Mouse (Mus musculus) ovary, postnatal 36 days (tissue): ENCODE measurements around the gene Iqch.

Experiments used
- DNase-seq: peaks from one replicate; pipeline ENCODE4 v3.0.0; 2022; ENCODE audit warnings: low spot score, mixed read lengths

Gene Iqch

DNA sequence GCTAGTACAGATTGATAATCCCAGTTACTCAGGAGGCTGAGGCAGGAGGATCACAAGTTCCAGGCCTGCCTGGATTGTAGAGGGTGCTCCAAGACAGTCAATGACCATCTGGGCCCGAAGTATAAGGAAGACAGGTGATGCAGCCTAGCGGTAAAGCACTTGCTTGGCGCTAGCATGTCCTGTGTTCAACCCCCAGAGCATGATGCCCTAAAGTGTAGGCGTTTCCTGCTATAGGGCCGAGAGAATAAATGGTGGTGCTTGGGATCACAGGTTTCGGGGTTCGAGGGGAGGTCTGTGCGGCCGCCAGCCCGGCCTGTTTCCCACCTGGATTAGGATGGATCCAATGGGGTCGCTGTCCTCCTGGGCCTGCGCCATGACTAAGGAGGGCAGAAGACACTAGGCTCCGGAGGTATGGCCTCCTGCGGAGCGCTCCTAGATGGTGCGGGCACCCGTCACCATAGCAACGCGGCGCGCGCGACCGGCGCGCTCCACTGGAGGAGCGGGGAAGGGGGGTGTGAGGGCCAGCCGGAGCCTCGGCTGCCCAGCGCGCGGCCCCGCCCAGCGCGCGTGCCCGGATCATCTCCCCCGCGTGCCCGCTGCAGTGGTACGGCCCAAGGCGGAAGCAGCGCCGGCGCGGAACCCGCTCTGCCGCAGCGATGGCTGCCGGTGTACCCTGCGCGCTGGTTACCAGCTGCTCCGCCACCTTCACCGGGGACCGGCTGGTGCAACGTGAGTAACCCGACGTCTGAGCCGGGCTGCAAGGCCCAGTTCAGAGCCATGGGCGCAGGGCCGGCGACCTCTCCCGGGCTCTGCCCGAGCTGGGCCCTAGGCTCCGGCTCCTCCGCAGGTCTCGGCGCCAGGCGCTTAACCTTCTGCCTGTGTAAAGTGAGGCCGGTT lies at the start of gene Iqch, which contains the start of gene Aagab:
Gene Iqch, minus strand, starts transcription at position 451 of the 897 bp plus-strand sequence.
Gene Aagab, plus strand, starts transcription at position 618 of the 897 bp plus-strand sequence.
- peak; percentile 98 for DNase-seq

DNA sequence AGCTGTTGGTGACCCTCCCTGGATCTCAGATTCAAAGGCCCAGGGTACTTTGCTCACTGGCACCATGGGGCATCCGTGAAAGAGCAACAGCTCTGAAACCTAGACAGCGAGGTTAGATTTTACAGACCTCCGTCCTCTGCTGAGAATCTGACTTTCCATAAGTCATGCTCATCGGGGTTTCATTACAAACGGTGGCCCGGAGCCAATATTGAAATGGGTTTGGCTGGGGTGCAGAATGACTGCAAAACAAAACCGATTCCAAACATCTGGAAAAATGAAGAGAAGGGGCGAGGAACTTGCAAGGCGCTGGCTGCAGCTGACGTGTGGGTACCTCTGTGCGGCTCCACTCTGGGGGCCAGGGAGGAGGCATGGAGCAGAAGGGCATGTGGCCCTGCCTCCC lies 49.3 kb upstream of the Iqch start:
- DNase-seq, result no peak

DNA sequence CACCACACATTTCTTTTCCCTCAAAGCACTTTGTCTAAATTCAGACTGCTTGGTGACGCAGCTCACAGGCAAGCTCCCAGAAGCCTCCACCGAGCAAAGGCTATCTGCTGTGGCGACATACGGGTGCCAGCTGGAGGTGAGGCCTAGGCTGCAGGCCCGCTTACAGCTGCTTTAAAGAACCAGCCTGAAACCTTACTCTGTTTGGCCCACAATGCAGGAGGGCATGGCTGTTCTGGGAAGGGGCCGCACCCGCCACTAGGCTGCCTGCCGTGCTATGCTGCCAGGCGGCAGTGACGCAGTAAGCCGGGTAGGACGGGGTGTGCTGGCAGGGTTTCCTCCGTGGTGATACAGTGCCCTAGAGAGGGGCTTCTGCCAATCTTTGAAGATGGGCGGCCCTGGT lies 48.6 kb upstream of the Iqch start:
- DNase-seq, result no peak

DNA sequence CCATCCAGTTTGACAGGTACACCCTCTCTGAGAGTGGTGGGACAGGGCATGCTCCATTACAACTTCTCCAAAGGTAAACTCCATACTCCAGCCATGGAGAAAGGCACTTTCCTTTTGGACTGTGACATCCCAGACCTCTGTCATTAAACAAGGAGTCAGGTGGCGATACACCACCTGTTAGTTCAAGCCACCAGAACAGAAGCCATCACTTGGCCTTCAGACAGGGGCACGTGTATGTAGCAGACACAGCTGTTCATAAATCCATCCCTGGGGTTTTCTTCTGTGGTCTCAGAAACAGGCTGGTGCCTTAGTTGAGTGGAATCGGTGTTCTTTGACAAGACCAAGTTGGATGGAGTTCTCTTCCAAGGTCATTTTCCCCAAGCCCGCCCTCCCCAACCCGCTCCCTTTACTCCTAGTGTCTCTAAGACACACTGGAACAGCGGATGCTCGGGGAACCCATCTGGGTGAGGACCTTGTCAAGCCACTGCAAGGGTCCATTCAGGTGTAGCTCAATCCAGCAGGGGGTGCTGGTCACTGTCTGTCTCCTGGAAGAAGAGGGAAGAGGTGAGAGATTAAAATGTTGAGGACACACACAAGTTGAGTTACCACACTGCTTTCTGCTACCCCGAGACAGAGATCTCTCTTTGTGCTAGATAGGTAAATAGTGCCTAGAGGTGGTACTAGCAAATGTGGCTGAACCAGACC lies 47.7 kb upstream of the Iqch start:
- DNase-seq, result no peak

DNA sequence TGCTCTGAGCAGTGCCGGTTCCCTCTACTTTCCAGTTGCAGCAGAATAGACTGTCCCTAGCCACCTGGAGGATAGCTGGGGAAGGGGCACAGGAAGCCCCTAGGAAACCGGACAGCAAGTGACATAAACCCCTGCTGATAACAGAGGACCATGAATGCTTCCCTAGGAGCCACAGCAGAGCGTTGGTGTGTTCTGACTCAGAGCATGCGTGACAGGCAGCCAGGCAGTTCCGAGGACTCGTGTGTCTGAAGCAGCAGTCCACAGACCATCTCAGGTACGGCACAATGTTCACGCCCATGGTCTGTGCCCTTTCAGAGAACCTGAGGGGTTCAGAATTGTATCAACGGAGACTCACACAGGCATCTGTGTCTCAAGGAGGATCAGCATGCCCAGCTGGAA lies 46.2 kb upstream of the Iqch start:
- no peak for DNase-seq

DNA sequence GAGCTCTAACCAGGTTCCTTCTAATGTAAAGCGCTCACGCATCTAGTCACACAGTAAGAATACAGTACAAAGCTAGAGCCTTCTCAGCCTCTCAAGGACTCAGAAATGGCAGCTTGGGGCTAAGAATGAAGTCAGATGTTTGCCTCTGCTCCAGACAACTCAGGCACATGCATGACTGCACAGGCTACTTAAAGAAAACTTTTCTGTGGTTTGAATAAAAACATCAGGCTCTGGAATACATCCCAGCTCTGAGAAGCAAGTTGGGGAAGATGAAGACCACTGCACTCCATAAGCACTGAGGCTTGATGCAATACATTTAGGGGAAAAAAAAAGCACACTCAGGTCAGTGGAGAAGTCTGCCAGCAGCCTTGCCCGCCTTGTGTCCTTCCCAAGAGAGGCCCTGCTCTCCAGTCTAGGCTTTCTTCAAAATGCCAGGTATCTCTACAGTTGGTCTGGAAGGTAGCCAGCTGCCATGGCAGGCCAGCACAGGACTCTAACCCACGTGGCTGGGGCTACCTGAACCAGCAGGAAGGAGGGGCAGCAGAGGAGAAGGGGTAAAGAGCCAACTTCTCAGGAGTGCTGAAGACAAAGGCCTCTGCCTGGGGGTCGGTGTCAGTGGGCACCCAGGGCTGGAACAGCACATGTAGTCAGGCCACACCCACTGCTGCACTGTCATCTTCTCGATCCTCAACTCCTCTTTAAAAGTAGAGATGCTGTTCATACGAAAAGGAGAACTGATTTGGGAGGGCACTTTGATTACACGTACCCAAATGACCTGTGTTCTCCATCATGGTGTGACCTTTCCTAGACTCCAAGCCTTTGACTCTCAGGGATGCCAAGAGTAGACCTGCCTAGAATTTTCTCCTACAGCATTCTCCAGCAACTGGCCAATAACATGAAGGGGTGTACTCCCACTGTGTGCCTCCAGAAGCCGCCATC lies 45.6 kb upstream of the Iqch start:
- DNase-seq, result no peak

DNA sequence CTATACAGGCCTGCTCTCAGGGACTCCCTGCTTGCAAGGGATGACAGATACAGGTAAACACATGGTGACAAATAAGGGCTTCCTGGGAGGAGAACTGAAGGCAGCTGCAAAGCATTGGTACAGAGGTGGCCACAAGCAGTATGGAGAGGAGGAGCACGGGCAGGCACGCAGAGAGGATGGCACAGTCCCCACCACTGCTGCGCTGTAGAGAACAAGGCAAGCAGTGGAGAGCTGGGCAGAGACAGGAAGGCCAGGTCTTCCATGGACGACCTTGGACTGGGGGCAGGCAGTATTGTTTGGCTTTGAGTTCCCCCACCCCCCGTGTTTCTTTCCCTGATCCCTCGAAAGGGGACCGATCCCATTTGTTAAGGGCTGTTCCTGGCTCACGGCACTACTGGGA lies 42.8 kb upstream of the Iqch start:
- DNase-seq, result no peak

DNA sequence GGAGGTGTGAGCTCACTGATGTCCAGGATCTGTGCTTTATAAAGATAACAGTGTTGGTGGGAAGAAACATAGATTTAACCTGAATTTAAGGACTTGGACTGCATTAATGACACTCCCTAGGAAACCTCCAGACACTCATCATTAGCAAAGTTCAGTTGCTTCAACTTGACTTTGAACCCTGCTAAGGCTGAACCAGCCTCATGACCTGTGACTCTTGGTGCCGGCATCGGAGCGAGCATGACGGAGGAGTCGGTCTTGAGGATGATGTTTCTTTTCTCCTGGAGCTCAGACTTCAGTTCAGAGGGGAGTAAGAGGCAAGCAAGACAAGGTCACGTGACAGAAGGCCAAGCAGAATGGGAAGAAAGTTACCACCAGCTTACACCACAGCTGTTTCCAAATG lies 41.7 kb upstream of the Iqch start:
- no peak for DNase-seq

DNA sequence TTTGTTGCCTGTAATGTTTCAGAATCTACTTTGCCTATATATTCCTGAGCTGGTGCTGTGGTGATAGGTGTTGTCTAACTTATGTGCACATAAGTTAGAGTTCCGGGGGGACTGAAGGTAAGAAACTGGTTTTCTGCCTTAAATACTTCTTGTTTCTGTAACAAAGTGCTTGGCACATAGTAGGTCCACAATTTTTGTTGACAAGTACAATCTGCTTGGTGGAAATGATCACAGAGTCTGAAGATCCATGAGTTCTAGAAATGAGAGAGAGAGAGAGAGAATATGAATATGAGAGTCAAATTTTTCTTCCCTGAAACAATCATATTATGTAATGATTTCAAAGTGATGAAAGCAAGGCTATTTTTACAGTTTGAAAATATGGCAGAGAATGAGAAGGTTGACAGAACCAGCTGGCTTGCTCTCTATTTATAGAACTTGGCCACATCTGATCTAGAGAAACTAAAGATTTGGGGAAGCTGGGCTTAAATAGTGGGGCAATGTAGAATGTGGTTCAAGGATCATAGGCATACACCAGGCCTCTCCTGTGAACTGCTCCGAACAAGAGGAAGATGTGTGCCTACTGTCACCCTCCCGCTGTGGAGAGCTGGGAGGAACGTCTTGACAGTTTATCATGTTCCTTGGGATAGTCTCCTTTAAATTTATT lies 39.8 kb upstream of the Iqch start:
- DNase-seq, result no peak

DNA sequence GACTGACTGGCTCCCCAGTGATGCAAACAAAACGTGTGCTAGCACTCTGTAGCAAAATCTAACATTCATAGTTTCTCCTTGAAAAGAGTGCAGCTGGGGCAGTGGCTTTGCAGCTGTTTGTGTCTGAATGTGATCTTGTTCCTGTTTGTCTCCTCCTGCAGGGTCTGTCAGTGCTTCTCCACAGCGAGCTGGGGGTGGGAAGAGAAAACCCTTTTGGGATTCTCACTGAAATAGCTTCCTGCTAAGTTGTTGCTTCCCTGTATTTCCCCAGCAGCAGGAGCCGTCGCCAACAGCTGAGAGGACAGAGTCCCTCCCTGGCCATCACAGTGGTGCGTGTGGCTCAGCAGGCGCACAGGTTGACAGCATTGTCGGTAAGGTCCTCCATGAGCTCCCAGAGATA lies 33.8 kb upstream of the Iqch start:
- DNase-seq, result no peak

DNA sequence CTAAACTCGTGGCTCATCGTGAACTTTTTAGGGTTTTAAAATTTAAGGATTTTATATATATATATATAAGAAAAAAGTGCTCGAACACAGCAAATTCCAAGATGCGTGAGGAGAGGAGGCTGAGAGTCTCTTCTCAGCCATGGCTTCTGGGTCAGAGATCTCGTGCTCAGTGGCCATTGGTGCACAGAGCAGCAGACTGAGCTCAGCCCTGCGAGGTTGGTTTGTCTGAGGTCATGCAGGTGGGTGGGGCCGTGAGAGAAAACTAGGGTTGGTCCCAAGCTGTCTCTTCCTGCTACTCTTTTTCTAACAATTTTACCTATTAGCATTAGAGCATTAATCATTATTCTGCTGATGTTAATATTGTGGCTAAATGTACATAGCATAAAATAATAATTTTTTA lies 31.0 kb upstream of the Iqch start:
- no peak for DNase-seq

DNA sequence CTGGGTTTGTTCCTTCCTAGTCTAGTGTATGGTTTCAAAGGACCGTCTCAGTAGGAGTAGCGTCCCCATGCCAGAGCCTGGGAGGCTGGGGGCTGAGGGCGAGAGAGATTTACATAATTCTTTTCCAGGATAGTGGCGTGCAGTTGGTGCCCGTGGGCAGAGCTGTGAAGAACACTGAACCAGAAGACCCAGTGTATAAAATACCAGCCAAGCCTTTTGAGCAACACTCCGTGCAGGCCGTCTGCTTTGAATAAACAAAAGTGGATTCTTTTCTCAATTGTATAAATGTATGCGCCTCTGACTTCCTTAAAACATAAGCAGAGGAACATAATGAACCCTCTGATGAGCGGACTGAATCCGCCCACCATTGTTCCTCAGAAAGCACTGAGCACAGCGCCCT lies 30.6 kb upstream of the Iqch start:
- no peak for DNase-seq

DNA sequence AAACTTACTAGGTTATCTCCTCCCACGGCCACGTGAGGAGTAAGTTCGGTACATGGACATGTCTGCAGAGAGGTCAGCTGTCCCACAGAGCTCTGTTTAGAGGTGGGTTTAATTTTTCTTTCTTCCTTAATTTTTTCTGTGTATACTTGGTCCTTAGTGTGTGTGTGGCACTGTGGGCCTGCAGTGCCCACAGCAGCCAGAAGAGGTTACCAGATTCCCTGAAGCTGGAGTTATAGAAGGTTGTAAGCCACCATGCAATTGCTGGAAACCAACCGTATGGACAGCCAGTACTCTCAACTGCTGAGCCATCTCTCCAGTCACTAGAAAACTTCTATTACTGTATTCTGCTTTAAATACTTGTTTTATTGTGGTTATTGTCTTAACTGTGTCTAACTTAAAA lies 29.8 kb upstream of the Iqch start:
- no peak for DNase-seq

DNA sequence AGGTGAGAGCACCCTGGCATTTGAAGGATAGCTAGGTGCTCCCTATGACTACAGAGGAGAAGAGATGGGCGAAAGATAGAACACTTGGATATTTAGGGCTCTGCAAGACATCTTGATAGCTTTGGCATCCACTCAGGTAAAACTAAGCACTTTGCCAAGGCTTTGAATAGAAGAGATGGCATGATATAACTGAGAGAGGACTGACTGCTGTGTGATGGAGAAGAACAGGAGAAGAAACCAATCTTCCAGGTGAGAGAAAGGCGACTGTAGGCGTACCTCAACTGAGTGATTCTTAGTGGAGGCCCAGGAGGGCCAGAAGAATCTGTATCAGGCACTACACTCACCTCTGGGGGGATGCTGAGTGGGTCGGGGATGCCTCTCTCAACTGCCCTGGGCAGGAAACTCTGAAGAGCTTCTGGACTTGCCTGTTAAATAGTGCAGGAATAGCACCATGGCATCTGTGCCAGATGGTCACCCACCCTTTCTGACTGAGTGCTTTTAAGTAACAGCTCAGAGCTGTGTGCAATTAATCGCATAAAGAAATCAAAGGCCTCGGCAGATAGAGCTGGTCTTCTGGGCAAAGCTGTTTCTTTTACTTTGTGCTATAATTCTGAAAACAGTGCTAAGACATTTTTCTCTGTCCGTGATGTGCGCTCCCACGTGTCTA lies 22.9 kb upstream of the Iqch start:
- DNase-seq, result no peak

DNA sequence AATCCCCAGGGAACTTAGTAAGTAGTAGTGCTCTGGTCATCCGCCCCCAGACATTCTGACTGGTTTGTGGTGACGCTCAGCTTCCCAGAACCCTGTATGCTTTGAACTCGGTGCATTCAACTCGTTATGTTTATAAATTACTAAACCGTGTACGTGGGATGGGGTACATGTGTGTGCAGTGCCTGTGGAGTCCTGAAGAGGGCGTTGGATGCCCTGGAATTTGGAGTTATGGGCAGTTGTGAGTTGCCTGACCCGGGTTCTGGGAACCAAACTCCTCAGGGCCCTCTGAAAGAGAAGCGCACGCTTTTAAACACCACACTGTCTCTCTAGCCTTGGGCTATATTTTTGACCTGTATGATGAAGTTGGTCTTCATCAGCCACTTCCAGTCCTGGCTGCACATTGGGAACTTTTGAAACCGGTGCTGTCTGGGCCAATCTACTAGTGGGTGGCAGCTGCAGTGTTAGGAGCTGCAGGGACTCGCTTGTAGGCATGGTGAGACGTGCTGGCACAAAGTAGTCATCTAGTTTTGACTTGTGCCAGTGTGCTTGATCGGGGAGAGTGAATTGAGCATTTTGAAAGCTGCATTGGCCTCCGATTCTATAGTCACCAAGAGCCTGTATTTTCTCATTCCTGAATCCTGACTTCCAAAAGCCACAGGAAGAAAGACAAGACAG lies 21.7 kb upstream of the Iqch start:
- DNase-seq, result no peak

DNA sequence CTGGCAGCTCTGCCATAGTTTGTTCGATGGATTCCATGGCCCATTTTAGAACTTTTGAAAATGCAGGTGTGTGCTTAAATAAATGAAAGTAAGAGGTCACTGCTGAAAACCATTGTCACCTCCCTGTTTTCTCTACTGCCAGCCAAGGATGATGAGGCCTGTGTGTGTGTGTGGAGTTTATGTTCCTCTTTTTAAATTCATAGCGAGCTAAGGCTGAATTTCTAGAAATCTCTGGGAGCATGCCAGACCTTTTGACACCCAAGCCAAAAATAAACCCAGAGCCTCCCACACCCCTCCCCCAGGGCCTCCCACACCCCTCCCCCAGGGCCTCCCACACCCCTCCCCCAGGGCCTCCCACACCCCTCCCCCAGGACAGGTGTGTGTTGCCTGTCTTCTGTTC lies 15.7 kb upstream of the Iqch start:
- DNase-seq, result no peak

DNA sequence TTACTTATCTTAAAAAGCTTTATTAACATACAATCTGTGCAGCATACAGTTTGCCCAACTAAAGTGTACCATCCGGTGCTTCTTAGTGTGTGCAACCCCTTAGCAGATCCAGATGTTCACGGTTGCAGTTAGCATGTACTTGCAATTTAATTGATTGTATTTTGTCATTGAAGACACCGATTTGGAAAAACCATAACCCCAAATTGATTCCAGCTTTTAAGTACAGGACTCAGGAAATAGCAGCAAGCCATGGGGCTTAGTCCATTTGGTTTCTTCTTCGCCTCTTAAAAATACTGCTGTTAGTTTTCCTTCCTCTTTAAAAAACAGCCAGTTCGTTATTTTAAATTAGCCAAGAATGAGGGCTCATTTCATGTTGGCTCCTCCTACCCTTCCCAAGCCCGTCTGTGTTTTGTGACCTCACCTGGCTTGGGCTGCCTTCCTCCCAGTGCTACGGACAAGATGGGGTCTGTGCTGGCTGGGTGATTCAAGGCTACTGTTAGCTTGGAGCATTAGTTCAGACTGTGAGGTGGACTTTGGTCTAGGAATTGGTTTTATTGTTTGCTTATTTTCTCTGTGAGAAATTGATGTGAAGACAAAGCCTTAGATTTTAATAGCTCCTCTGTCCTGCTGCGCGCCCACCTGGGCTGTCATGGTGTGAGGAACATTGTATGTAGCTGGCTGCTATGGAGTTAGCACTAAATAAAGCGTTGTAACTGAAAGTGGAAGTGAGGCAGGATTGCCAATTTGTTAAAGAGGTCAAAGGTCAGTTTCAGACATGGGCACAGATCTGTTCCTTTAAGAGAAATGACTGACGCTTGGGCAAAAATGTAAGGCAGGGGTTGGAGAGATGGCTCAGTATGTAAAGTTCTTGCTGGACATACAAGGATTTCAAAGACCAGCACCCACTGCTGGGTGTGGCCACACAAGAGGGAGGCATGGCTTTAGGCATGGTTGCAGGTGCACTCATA lies 12.0 kb upstream of the Iqch start:
- DNase-seq, result no peak

DNA sequence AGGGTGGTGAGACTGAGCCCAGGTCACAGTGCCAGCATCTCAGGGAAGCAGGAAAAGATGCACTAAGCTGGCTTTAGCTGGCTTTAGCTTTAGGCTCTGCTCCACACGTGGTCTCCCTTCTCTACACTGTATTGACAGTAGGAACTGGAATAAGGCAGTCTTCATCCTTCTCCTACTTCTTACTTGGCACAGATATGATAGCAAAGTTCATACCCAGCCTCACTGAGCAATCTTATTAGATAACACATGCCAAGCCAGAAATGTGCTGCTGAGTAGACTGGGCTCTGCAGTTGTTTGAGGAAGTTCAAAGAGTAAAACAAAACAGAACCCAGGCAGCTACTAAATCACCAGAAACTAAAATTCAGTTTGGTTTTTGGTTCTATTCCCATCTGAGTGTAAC lies 11.3 kb upstream of the Iqch start:
- no peak for DNase-seq
